Mouse (Mus musculus): ENCODE data around the gene Ppp2r1b. TPM values are rescaled to one million over a fixed set of nuclear protein-coding genes. Genes with fewer than 3 reads are reported as not detected.

Ppp2r1b gene
- polyA plus RNA-seq, 1 experiment from 2014 or later: 120 TPM

DNA sequence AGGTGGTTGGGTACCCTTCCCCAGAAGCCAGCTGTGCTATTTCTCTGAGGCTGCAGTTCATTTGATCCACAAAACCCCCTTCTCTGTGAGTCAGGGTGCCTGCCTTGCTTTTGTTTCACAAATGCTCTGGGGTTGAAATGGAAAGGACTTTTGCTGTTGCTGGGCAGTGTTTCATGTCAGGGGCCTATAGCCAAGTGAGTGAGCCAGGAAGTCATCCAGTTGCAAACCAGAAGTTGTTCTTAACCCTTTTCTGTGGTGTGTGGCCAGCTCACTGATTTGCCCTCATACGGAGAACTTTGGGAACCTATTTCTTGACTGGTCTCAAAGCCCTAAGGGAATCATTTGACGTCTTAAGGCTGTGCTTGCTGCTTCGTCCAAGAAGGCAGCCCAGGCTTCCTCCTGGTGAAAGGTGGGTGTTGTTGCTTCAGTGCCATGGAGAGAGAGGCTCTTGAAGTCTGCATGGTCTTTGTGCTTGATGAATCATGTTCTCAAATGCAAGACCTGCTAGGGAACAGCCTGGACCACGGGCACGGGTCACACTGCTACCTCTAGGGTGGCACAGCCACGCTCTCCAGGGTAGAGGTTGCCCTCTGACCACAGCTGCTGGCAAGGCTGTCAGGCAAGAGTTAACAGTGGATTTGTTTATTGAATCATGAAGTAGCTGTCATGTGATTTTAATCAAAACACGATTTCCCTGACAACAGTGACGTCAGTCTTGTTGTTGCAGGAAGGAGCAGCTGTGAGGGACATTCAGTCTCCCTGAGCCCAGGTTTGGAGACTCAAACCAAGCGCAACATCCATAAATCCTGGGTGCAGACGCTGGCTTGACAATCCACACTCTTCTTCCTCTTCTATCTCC is 39.9 kb downstream of the Ppp2r1b start:
- no peaks in the 10 kb centered on the region for H3K9me3 ChIP-seq
- no peak overlapping the region for H3K4me3 ChIP-seq
- WGBS: 82% methylated on average over 10 of the region's 10 CpGs
- peaks cover 69% of the 10 kb centered on the region for H3K36me3 ChIP-seq
- 0 out of 2 replicates have a peak overlapping the region, but pooled peaks have one; percentile 45 for H3K27ac ChIP-seq
- no peaks in the 10 kb centered on the region for H3K27me3 ChIP-seq (ENCODE audit: insufficient read depth, poor library complexity, severe bottlenecking)
- peaks cover 12% of the 10 kb centered on the region for H3K4me1 ChIP-seq (replicated peaks)
- no peak for DNase-seq (ENCODE audit: low spot score)

- Histone ChIP-seq H3K36me3 (peaks cover 63% of the 10 kb centered on the region), H3K4me3 (no peak overlapping the region), H3K27ac (0 out of 2 replicates have a peak overlapping the region, but pooled peaks have one; percentile 35), H3K9me3 (no peaks in the 10 kb centered on the region), H3K27me3 (ENCODE audit: insufficient read depth, poor library complexity, severe bottlenecking) (no peaks in the 10 kb centered on the region), H3K4me1 (replicated peaks) (peaks cover 12% of the 10 kb centered on the region)
- 68% methylated on average over 1 of the region's 1 CpGs for WGBS
- no peak for DNase-seq (ENCODE audit: low spot score)
Measured at GRCm38 (mm10) chr9:50885600-50885987, 40.5 kb downstream of the Ppp2r1b start.

DNA sequence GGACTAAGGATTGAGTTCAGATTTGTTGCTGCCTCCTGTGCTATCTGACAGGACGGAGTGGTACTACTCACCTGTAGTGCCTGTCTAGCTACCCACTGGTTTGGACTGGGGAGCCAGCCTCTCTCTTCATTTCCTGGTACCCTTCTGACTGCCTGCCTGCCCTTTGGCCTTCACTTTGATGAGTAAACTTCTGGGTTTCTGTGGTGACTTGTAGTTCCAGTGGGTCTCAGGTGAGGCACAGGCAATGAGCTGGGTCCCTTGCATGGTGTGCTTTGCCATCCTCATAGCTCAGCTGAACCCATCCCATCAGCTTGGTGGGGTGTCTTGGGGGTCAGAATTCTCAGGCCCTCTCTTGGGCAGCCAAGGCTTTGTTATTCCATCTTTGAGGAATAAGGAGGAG is 41.8 kb downstream of the Ppp2r1b start:
- 100% methylated on average over 1 of the region's 1 CpGs for WGBS
- no peak overlapping the region for H3K4me3 ChIP-seq
- DNase-seq (ENCODE audit: low spot score): no peak
- H3K36me3 ChIP-seq: peaks cover 63% of the 10 kb centered on the region
- H3K9me3 ChIP-seq: no peaks in the 10 kb centered on the region
- no peak overlapping the region for H3K27ac ChIP-seq
- peaks cover 12% of the 10 kb centered on the region for H3K4me1 ChIP-seq (replicated peaks)
- no peaks in the 10 kb centered on the region for H3K27me3 ChIP-seq (ENCODE audit: insufficient read depth, poor library complexity, severe bottlenecking)

DNA sequence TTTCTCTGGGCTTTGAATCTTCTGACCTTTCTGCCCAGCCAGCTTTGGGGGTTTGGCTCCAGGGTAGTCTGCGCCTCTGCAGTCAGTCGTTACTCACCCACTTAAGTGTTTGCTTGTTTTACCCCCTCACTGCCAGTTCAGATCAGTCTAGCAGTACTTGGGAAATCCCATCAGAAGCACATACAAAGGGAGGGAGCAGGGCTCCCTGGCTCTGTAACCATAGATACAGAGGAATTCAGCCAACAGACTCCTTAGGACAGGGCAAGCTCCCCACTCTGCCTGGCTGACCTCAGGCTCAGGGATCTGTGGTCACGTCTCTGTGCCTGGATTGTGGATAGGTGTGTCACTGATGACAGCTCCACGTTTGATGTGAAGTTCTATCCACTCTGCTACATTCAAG is 42.2 kb downstream of the Ppp2r1b start:
- Histone ChIP-seq H3K36me3 (peaks cover 61% of the 10 kb centered on the region), H3K9me3 (no peaks in the 10 kb centered on the region), H3K4me1 (replicated peaks) (peaks cover 12% of the 10 kb centered on the region), H3K27ac (no peak overlapping the region), H3K4me3 (no peak overlapping the region), H3K27me3 (ENCODE audit: insufficient read depth, poor library complexity, severe bottlenecking) (no peaks in the 10 kb centered on the region)
- 41% methylated on average over 4 of the region's 4 CpGs for WGBS
- DNase-seq (ENCODE audit: low spot score): no peak

DNA sequence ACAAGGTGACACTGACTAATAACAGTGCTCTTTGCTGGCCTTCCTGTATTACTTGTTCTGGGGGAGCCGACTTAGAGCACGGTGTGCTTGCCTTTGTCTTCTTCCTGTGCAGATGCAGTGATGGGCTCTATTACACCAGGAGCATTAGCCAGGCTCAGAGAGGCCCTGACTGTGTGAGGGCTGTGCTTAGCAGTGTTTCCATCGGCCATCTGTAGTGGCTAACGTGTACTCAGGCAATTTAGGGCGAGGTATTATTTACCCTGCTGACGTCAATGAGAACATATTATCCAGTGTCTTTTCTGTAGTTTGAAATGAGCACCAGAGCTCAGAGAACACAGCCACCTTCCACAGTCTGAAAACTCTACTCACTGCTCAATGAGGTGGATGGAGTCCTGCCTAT is 44.1 kb downstream of the Ppp2r1b start:
- peaks cover 55% of the 10 kb centered on the region for H3K36me3 ChIP-seq
- H3K4me1 ChIP-seq (replicated peaks): peaks cover 12% of the 10 kb centered on the region
- no peak overlapping the region for H3K4me3 ChIP-seq
- H3K27ac ChIP-seq: no peak overlapping the region
- no peaks in the 10 kb centered on the region for H3K9me3 ChIP-seq
- WGBS: 82% methylated on average over 6 of the region's 6 CpGs
- no peaks in the 10 kb centered on the region for H3K27me3 ChIP-seq (ENCODE audit: insufficient read depth, poor library complexity, severe bottlenecking)
- no peak for DNase-seq (ENCODE audit: low spot score)

GRCm38 (mm10) chr9:50889964-50890363 is 44.9 kb downstream of the Ppp2r1b start:
- no peak overlapping the region for H3K27ac ChIP-seq
- 85% methylated on average over 4 of the region's 4 CpGs for WGBS
- no peak overlapping the region for H3K4me3 ChIP-seq
- DNase-seq (ENCODE audit: low spot score): no peak
- H3K27me3 ChIP-seq (ENCODE audit: insufficient read depth, poor library complexity, severe bottlenecking): no peaks in the 10 kb centered on the region
- no peaks in the 10 kb centered on the region for H3K9me3 ChIP-seq
- H3K4me1 ChIP-seq (replicated peaks): peaks cover 12% of the 10 kb centered on the region
- peaks cover 55% of the 10 kb centered on the region for H3K36me3 ChIP-seq

GRCm38 (mm10) chr9:50890494-50891090 is 45.5 kb downstream of the Ppp2r1b start:
- WGBS: 87% methylated on average over 3 of the region's 3 CpGs
- Histone ChIP-seq H3K27me3 (ENCODE audit: insufficient read depth, poor library complexity, severe bottlenecking) (no peaks in the 10 kb centered on the region), H3K36me3 (peaks cover 55% of the 10 kb centered on the region), H3K27ac (no peak overlapping the region), H3K4me3 (no peak overlapping the region), H3K9me3 (no peaks in the 10 kb centered on the region), H3K4me1 (replicated peaks) (peaks cover 12% of the 10 kb centered on the region)
- no peak for DNase-seq (ENCODE audit: low spot score)

DNA sequence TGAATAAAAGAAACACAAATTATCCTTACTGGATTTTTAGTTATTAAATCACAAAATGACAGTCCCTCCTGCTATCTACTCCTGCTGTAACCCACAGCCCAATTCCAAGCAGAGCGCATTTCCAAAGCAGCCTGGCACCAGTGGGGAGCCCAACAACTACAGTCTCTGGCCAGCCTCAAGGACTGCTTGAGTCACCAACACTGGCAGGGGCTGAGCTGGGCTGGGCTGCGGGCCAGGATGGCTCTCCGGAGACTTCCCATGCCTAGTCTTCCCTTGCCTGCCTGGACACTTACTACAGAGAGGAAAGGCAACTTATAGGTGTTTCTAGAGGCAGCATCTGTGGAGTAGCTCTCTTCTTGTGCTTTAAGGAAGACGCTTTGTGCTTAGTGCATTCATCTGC is 48.6 kb downstream of the Ppp2r1b start:
- H3K4me1 ChIP-seq (replicated peaks): peaks cover under 1% of the 10 kb centered on the region; the same call in 1 of the 2 replicates

DNA sequence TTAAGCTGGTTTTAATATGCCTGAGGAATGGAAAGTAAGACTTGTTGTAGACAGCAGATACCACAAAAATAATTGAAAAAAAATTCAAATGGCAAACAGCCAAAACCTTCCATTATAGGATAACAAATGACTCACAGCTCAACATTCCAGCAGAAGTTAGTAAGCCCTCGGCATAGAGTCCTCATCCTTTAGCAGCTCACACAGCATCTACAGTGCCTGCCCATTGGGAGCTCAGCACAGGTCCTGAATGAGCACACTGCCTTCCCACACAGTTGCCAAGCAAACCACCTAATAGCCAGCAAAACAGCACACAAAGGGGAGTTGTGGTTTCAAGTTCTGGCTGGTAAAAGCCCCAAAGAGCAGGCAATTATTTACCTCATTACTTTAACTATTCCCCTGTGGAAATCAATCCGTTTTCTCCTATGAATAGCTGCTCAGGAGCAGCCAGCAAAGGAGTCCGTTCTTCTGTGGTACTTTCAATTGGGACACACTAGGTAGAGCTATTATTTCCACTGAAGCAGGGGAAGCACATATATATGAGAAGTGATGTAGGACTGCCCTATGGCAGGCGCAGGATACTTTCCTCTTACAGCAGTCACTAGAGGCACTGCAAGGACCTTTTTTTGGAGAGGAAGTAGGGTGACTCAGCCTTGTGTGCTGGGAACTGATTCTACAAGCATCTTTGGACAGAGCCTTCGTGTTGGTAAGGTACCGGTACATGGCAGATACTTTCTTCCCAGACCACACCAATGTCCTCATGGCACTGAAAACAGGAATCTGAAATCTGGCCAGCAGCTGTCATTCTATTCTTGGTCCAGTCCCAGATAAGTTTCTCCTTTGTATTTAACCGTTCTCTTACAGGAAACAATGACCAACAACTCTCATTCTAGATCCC is 55.2 kb downstream of the Ppp2r1b start:
- Histone ChIP-seq H3K36me3 (peaks cover 38% of the 10 kb centered on the region), H3K27me3 (ENCODE audit: insufficient read depth, poor library complexity, severe bottlenecking) (no peaks in the 10 kb centered on the region), H3K27ac (no peak overlapping the region), H3K4me1 (replicated peaks) (no peaks in the 10 kb centered on the region), H3K9me3 (no peaks in the 10 kb centered on the region), H3K4me3 (no peak overlapping the region)
- 89% methylated on average over 7 of the region's 7 CpGs for WGBS
- DNase-seq (ENCODE audit: low spot score): no peak

More for the DNA sequence above, 48.6 kb downstream of the Ppp2r1b start:
- H3K27ac ChIP-seq: no peak overlapping the region
- H3K9me3 ChIP-seq: no peaks in the 10 kb centered on the region
- 95% methylated on average over 4 of the region's 4 CpGs for WGBS
- no peak for DNase-seq (ENCODE audit: low spot score)
- no peak overlapping the region for H3K4me3 ChIP-seq
- H3K27me3 ChIP-seq (ENCODE audit: insufficient read depth, poor library complexity, severe bottlenecking): no peaks in the 10 kb centered on the region
- H3K36me3 ChIP-seq: peaks cover 74% of the 10 kb centered on the region

GRCm38 (mm10) chr9:50904196-50904847 is 59.2 kb downstream of the Ppp2r1b start:
- Histone ChIP-seq H3K4me1 (replicated peaks) (no peaks in the 10 kb centered on the region), H3K27me3 (ENCODE audit: insufficient read depth, poor library complexity, severe bottlenecking) (no peaks in the 10 kb centered on the region), H3K36me3 (peaks cover 15% of the 10 kb centered on the region), H3K27ac (no peak overlapping the region), H3K9me3 (no peaks in the 10 kb centered on the region), H3K4me3 (no peak overlapping the region)
- WGBS: 76% methylated on average over 6 of the region's 6 CpGs
- no peak for DNase-seq (ENCODE audit: low spot score)

DNA sequence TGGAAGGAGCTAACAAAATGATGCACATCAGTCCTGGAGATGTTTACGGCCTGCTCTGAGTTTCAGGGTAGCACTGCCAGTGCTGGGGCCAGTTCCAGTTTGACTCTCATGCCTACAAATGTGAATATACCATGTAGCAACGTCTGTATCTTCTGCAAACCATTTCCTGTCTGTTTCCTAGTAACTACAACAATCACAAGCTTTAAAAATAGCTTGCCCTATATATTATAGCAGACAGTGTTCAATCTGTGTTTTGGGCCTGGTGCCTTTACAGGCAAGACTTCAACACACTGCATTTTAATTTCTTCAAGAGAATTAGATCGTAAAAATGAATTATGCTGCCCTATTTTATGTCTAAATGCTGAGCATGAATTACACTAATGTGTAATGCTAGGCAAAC is 60.2 kb downstream of the Ppp2r1b start:
- Histone ChIP-seq H3K36me3 (peaks cover 14% of the 10 kb centered on the region; the same call in 1 of the 2 replicates), H3K4me1 (replicated peaks) (no peaks in the 10 kb centered on the region), H3K27ac (no peak overlapping the region), H3K4me3 (no peak overlapping the region), H3K27me3 (ENCODE audit: insufficient read depth, poor library complexity, severe bottlenecking) (no peaks in the 10 kb centered on the region), H3K9me3 (no peaks in the 10 kb centered on the region)
- WGBS: 89% methylated on average over 3 of the region's 3 CpGs
- no peak for DNase-seq (ENCODE audit: low spot score)

GRCm38 (mm10) chr9:50911861-50912515 is 66.9 kb downstream of the Ppp2r1b start:
- Histone ChIP-seq H3K36me3 (peaks cover 17% of the 10 kb centered on the region; the same call in 1 of the 2 replicates), H3K27me3 (ENCODE audit: insufficient read depth, poor library complexity, severe bottlenecking) (no peaks in the 10 kb centered on the region), H3K4me1 (replicated peaks) (no peaks in the 10 kb centered on the region), H3K4me3 (no peak overlapping the region), H3K9me3 (no peaks in the 10 kb centered on the region), H3K27ac (no peak overlapping the region)
- DNase-seq (ENCODE audit: low spot score): no peak
- WGBS: 91% methylated on average over 7 of the region's 7 CpGs

Measured in hindbrain, embryonic 10.5 days (tissue).